Mouse (Mus musculus) limb, embryonic 12.5 days (tissue): ENCODE results near the gene Dnmt3a. TPM values are rescaled to one million over a fixed set of nuclear protein-coding genes. Genes with fewer than 3 reads are reported as not detected.

ENCODE experiments used
- ATAC-seq: fragments of 200-750 bp; cut with Nextera tagmentation; 2 replicates; pipeline ENCODE4 v1.8.0; 2017; ENCODE audit warnings: low read depth, moderate TSS enrichment; ENCODE audit not compliant: insufficient number of reproducible peaks, insufficient read depth, low FRiP score, low TSS enrichment
- H3K27ac ChIP-seq: fragments of 300-500 bp; sonication (generic); 2 replicates; pipeline ENCODE4 v1.5.1; 2016; ENCODE audit warnings: mild to moderate bottlenecking, moderate library complexity
- H3K27me3 ChIP-seq: fragments of 300-500 bp; sonication (generic); 2 replicates; pipeline ENCODE4 v1.6.1; 2016; ENCODE audit warnings: mild to moderate bottlenecking, moderate library complexity
- H3K36me3 ChIP-seq: fragments of 300-500 bp; sonication (generic); 2 replicates; pipeline ENCODE4 v1.6.1; 2016; ENCODE audit warnings: mild to moderate bottlenecking, moderate library complexity
- H3K4me1 ChIP-seq: fragments of 300-500 bp; sonication (generic); replicated peaks from 2 replicates; pipeline ENCODE4 v1.6.1; 2016
- H3K4me2 ChIP-seq: fragments of 300-500 bp; sonication (generic); 2 replicates; pipeline ENCODE4 v1.6.1; 2016; ENCODE audit warnings: mild to moderate bottlenecking, moderate library complexity
- H3K4me3 ChIP-seq: fragments of 300-500 bp; sonication (generic); replicated peaks from 2 replicates; pipeline ENCODE4 v1.5.1; 2016; ENCODE audit warnings: mild to moderate bottlenecking
- H3K9ac ChIP-seq: fragments of 300-500 bp; sonication (generic); replicated peaks from 2 replicates; pipeline ENCODE4 v1.6.1; 2016; ENCODE audit warnings: mild to moderate bottlenecking, moderate library complexity
- H3K9me3 ChIP-seq: fragments of 300-500 bp; sonication (generic); 2 replicates; pipeline ENCODE4 v1.6.1; 2016; ENCODE audit warnings: mild to moderate bottlenecking, moderate library complexity
- WGBS: fragments of 180-500 bp; shearing (Covaris S2); methylation state at CpG from one replicate; pipeline ENCODE4 v1.1.7; 2016; 5-methylcytosine and 5-hydroxymethylcytosine counted together
- polyA plus RNA-seq: library from polyadenylated mRNA; unstranded; fragments of >200 nt; fragmentation: Nextera tagmentation; extraction: Ambion mirVana; gene quantifications from 2 replicates; pipeline ENCODE4 v1.2.1, GENCODE M21; 2016

Dnmt3a gene
- polyA plus RNA-seq, 1 experiment from 2014 or later: 282 TPM

GRCm38 (mm10) chr12:3960553-3960952 lies 154.7 kb downstream of the Dnmt3a start:
- peak overlapping the region; percentile 95; the same call in 1 of the 2 replicates for H3K27ac ChIP-seq
- H3K9me3 ChIP-seq: no peaks in the 10 kb centered on the region
- peak overlapping the region; percentile 65 for H3K4me3 ChIP-seq
- no peak for ATAC-seq
- peak overlapping the region; percentile 79 for H3K4me2 ChIP-seq
- H3K9ac ChIP-seq: peak overlapping the region; percentile 78
- H3K36me3 ChIP-seq: 0 out of 2 replicates have a peak, but pooled peaks cover 2% of the 10 kb centered on the region
- 48% methylated on average over 4 of the region's 4 CpGs for WGBS
- H3K27me3 ChIP-seq: no peaks in the 10 kb centered on the region; the same call in 1 of the 2 replicates
- H3K4me1 ChIP-seq: peaks cover 5% of the 10 kb centered on the region

Other genes with a start within 250 kb of the Dnmt3a start
- 47.6 TPM in 2 replicates for gene Dtnb, start 233.6 kb upstream of the Dnmt3a start, polyA plus RNA-seq
- gene Pomc, start 148.9 kb downstream of the Dnmt3a start, polyA plus RNA-seq: 4.8 and 5.4 TPM in 2 replicates
- gene Efr3b, start 232.9 kb downstream of the Dnmt3a start, polyA plus RNA-seq: 8.8 and 10.0 TPM in 2 replicates